Mouse (Mus musculus) T-helper 2 cell (primary cell): ENCODE measurements at regions not wholly inside any gene's neighbourhood (a gene's known extent, or its start where the extent isn't known, plus 50 kb on each side); places are given as distances from the start of the nearest gene placed in this dataset.
"Not testable (repeated sequence)": the region's sequence is repeated elsewhere in the genome, so short reads cannot be mapped to it uniquely, and the experiment has no call there.

Experiments used
- in situ Hi-C: fragments of 300-600 bp; cut with MboI, MseI; formaldehyde crosslinking; loops from one replicate; pipeline ENCODE4 v1.15.1; 2025; ENCODE audit warnings: high pct_unique_total_duplicates

- in situ Hi-C loops: no loop called here
These were observed 481.2 kb upstream of the Brinp1 start for GRCm38 (mm10) chr4:69435390-69435789.

GRCm38 (mm10) chr4:69410411-69410810 is 456.2 kb upstream of the Brinp1 start:
- in situ Hi-C loops: not testable (repeated sequence)

GRCm38 (mm10) chr4:69395451-69395850 is 441.3 kb upstream of the Brinp1 start:
- in situ Hi-C loops: no loop called here

- in situ Hi-C loops: no loop called here
These were observed 429.1 kb upstream of the Brinp1 start for GRCm38 (mm10) chr4:69383318-69383717.

GRCm38 (mm10) chr4:69346979-69347465 is 392.8 kb upstream of the Brinp1 start:
- in situ Hi-C loops: no loop called here

GRCm38 (mm10) chr4:69327606-69328005 is 373.4 kb upstream of the Brinp1 start:
- in situ Hi-C loops: no loop called here
